Mouse (Mus musculus) kidney, embryonic 16.5 days (tissue): ENCODE results near the gene Glt28d2. TPM values are rescaled to one million over a fixed set of nuclear protein-coding genes. Genes with fewer than 3 reads are reported as not detected.

ENCODE experiments used
- ATAC-seq: fragments of 200-750 bp; cut with Nextera tagmentation; 2 replicates; pipeline ENCODE4 v1.8.0; 2017; ENCODE audit warnings: moderate TSS enrichment; ENCODE audit not compliant: low FRiP score, low TSS enrichment
- H3K27ac ChIP-seq: fragments of 300-500 bp; sonication (generic); 2 replicates; pipeline ENCODE4 v1.5.1; 2014; ENCODE audit warnings: low read length
- H3K27me3 ChIP-seq: fragments of 300-500 bp; sonication (generic); 2 replicates; pipeline ENCODE4 v1.6.1; 2014; ENCODE audit warnings: low read length, control low read depth, mixed read lengths; ENCODE audit not compliant: insufficient read depth
- H3K36me3 ChIP-seq: fragments of 300-500 bp; sonication (generic); 2 replicates; pipeline ENCODE4 v1.6.1; 2014; ENCODE audit warnings: low read length, control low read depth, mixed read lengths; ENCODE audit not compliant: insufficient read depth
- H3K4me1 ChIP-seq: fragments of 300-500 bp; sonication (generic); 2 replicates; pipeline ENCODE4 v1.6.1; 2014; ENCODE audit warnings: low read length, control low read depth, mixed read lengths; ENCODE audit not compliant: insufficient read depth
- H3K4me2 ChIP-seq: fragments of 300-500 bp; sonication (generic); replicated peaks from 2 replicates; pipeline ENCODE4 v1.6.1; 2014; ENCODE audit warnings: low read depth, low read length
- H3K4me3 ChIP-seq: fragments of 300-500 bp; sonication (generic); 2 replicates; pipeline ENCODE4 v1.5.1; 2014; ENCODE audit warnings: mild to moderate bottlenecking, low read length
- H3K9ac ChIP-seq: fragments of 300-500 bp; sonication (generic); replicated peaks from 2 replicates; pipeline ENCODE4 v1.6.1; 2014; ENCODE audit warnings: low read length
- H3K9me3 ChIP-seq: fragments of 300-500 bp; sonication (generic); 2 replicates; pipeline ENCODE4 v1.6.1; 2016; ENCODE audit warnings: low read length, control low read depth
- WGBS: fragments of 180-500 bp; shearing (Covaris S2); extraction: QIAGEN DNeasy Blood & Tissue Kit; methylation state at CpG from one replicate; pipeline ENCODE4 v1.1.7; 2014; 5-methylcytosine and 5-hydroxymethylcytosine counted together
- polyA plus RNA-seq: library from polyadenylated mRNA; unstranded; fragments of >200 nt; fragmentation: Nextera tagmentation; extraction: Ambion mirVana; gene quantifications from 2 replicates; pipeline ENCODE4 v1.2.1, GENCODE M21; 2015

Glt28d2 gene
- polyA plus RNA-seq, 1 experiment from 2014 or later: 3.7 TPM

DNA sequence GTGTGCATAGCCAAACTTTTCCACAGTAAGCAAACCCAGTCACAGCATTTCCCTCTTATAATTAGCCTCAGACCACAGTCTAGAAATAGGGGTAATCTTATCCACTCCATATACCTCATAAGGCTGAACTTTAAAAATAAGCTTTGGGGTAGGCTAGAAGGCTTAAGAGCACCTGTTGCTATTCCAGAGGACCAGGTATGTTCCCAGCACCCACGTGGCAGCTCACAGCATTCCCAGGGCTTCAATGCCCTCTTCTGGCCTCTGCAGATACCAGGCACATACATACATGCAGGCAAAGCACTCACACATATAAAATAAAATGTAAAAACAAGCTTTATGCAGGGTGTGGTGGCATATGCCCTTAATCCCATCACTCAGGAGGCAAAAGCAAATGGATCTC, 53.7 kb downstream of the Glt28d2 start:
- no peak for ATAC-seq
- no peak overlapping the region for H3K27ac ChIP-seq
- no peaks in the 10 kb centered on the region for H3K36me3 ChIP-seq
- H3K4me3 ChIP-seq: no peak overlapping the region
- H3K27me3 ChIP-seq: no peaks in the 10 kb centered on the region
- no peak overlapping the region for H3K9ac ChIP-seq
- no peaks in the 10 kb centered on the region for H3K9me3 ChIP-seq
- WGBS: 89% methylated on average over 1 of the region's 1 CpGs
- H3K4me1 ChIP-seq: peaks cover 11% of the 10 kb centered on the region; the same call in 1 of the 2 replicates
- no peak overlapping the region for H3K4me2 ChIP-seq

DNA sequence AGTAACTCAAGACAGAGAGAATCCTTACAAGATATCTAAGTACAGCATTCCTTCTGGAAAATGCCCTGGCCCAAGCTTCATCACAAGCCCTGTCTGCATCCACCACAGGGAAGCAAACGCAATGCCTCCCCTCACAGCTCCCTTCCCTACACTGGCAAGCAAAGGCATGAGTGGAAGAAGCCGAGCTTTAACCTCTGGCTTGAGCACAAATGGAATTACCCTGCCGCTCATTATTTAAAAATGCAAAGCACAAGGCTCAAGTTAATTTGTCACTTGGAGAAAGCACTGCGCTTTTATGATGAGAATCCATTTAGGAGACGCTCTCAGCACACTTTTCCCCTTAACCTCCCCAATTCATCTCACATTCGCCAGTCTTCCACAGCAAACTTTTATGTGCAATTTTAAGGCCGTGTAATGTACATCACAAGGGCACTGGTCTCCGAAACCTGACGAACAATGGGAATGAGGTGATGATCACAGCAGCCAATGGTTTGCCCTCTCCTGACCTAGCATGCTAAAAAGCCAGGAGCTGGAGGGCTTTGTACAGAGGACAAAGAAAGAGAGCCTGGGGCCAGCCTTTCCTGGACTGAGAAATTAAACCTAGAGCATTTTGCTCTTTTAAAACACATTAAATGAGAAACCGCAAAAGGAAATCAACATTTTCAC, 54.7 kb downstream of the Glt28d2 start:
- no peaks in the 10 kb centered on the region for H3K9me3 ChIP-seq
- H3K9ac ChIP-seq: no peak overlapping the region
- H3K4me1 ChIP-seq: peaks cover 19% of the 10 kb centered on the region
- H3K4me2 ChIP-seq: no peak overlapping the region
- WGBS: 58% methylated on average over 10 of the region's 10 CpGs
- H3K36me3 ChIP-seq: no peaks in the 10 kb centered on the region
- H3K4me3 ChIP-seq: no peak overlapping the region
- peak overlapping the region; percentile 13 for H3K27ac ChIP-seq
- H3K27me3 ChIP-seq: no peaks in the 10 kb centered on the region
- no peak for ATAC-seq

DNA sequence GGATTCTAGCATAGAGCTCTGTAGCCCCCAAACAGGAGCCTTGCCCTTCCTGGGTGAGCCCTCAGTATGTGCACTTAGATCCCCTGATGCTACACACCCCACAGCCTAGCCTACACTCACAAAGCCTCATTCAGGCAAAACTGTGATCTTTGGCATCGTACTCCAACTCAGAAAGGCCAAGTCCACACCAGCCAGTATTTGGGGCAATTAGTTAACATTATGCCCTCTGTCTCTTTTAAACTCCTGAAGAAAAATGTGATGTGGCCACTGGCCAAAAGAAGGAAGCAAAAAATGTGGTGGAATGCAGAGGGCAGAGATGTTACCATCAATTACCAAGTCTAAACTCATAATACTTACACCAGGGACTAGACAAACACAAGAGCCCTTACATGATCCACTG, 55.5 kb downstream of the Glt28d2 start:
- no peak overlapping the region for H3K4me2 ChIP-seq
- no peaks in the 10 kb centered on the region for H3K27me3 ChIP-seq
- no peak overlapping the region; the same call in 1 of the 2 replicates for H3K27ac ChIP-seq
- WGBS: 64% methylated on average over 1 of the region's 1 CpGs
- no peak for ATAC-seq
- no peak overlapping the region for H3K9ac ChIP-seq
- H3K4me3 ChIP-seq: no peak overlapping the region
- H3K36me3 ChIP-seq: no peaks in the 10 kb centered on the region
- H3K9me3 ChIP-seq: no peaks in the 10 kb centered on the region
- peaks cover 24% of the 10 kb centered on the region for H3K4me1 ChIP-seq

DNA sequence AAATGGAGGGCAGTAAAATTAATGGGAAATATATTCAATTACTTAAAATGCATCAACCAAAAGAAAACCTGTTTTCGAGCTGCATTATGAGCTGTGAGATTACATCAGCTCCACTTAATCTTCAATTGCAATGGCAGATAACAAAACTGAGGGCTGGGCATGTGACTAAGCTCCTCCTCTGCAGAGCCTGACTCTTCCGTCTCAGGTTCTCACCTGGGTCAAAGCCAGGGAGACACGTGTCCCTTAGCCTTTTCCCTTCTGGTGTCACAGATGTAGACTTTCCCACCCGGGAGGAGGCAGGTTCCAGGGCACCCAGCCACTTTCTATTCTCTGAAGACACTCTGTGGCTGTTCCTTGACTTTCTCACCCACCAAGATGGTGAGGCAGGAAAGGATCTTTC, 58.3 kb downstream of the Glt28d2 start:
- ATAC-seq: no peak
- H3K9me3 ChIP-seq: no peaks in the 10 kb centered on the region
- H3K4me1 ChIP-seq: peaks cover 24% of the 10 kb centered on the region
- no peak overlapping the region for H3K27ac ChIP-seq
- no peak overlapping the region for H3K9ac ChIP-seq
- H3K4me3 ChIP-seq: no peak overlapping the region
- H3K36me3 ChIP-seq: no peaks in the 10 kb centered on the region
- H3K27me3 ChIP-seq: no peaks in the 10 kb centered on the region
- H3K4me2 ChIP-seq: no peak overlapping the region
- 45% methylated on average over 4 of the region's 4 CpGs for WGBS

DNA sequence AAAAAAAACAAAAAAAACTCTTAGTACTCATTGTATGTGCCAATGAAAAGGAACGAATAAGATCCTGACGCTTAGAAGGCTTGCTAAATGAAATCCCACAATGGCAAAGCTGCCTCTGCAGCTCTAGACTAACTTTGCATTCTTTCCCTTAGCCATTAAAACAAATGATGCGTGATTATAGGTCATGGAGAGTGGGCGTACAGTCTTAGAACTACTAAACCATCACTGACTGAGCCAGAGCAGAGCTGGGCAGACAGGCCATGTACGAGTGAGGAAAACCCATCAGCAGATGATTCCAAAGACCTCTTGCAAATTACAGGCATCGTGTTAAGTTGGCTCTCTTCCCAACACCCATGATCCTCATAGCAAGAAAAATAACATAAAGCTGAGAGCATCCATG, 59.5 kb downstream of the Glt28d2 start:
- 34% methylated on average over 6 of the region's 6 CpGs for WGBS

DNA sequence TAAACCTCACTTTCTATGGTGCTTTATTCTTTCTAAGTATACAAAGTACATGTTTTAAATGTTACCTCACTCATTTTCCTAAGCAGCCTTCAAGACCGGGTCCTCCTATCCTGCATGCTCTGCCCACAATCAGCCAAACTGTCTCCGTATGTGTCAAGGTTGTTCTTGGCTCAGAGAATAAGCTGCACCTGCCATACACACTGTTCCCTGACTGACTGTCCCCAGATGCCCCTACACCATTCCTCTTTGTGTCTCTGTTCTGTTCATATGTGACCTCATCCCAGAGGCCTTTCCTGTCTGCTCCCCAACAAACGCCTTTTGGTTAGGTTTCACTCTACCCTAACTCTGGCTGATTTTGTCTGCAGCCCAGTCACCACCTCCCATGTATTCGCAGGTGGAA, 60.0 kb downstream of the Glt28d2 start:
- peaks cover 18% of the 10 kb centered on the region for H3K4me1 ChIP-seq
- no peaks in the 10 kb centered on the region for H3K27me3 ChIP-seq
- H3K4me3 ChIP-seq: no peak overlapping the region
- H3K36me3 ChIP-seq: no peaks in the 10 kb centered on the region
- H3K27ac ChIP-seq: peak overlapping the region; percentile 85
- H3K9me3 ChIP-seq: peaks cover 3% of the 10 kb centered on the region; the same call in 1 of the 2 replicates
- WGBS: 38% methylated on average over 4 of the region's 4 CpGs
- H3K4me2 ChIP-seq: no peak overlapping the region; the same call in 1 of the 2 replicates
- H3K9ac ChIP-seq: 0 out of 2 replicates have a peak overlapping the region, but pooled peaks have one; percentile 35
- ATAC-seq: peak; percentile 24; the same call in 1 of the 2 replicates

More for the DNA sequence above, 59.5 kb downstream of the Glt28d2 start:
- ATAC-seq: peak; percentile 88
- Histone ChIP-seq H3K4me3 (no peak overlapping the region), H3K27me3 (no peaks in the 10 kb centered on the region), H3K9me3 (peaks cover 3% of the 10 kb centered on the region; the same call in 1 of the 2 replicates), H3K36me3 (no peaks in the 10 kb centered on the region), H3K27ac (peak overlapping the region; percentile 85), H3K4me1 (peaks cover 23% of the 10 kb centered on the region), H3K4me2 (no peak overlapping the region), H3K9ac (no peak overlapping the region)

DNA sequence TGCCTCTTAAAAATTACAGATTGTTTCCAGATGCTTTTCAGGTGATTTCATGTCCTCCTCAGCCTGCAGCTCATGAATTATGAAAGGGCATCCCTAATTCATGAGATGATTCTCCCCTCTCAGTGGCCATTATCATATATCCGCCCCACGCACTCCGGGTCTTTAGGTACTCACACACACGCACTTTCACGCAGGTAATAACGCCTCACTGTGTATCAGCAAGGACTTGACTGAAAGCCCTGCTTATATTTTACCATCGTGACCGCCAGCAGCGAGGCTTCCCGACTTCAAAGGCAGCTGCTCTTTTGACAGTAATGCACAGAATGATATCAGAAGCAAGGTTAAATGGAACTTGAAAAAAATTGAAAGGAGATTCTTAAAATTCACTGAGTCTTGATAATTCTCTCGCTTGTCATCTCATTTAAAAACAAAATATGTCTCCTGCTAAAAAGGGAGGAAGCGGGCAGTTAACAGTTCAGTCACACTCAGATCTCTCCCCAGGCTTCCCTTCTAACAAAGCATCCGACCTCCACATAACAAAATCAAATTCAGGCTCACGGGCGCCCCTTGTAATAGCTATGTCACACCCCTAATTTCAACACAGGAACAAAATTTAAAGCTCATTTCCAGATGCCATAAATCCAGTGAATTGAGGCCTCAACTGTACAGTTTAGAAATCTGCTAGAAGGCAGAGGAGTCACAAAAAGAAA, 66.3 kb downstream of the Glt28d2 start:
- Histone ChIP-seq H3K4me2 (no peak overlapping the region), H3K27me3 (no peaks in the 10 kb centered on the region), H3K4me3 (no peak overlapping the region), H3K9me3 (peaks cover 3% of the 10 kb centered on the region; the same call in 1 of the 2 replicates), H3K4me1 (peaks cover 8% of the 10 kb centered on the region), H3K27ac (no peak overlapping the region), H3K36me3 (no peaks in the 10 kb centered on the region), H3K9ac (no peak overlapping the region)
- WGBS: 56% methylated on average over 15 of the region's 15 CpGs
- ATAC-seq: no peak

Other genes starting within 250 kb of the Glt28d2 start
- 6.1 and 6.7 TPM in 2 replicates for gene Fam160a1, start 70.2 kb downstream of the Glt28d2 start, polyA plus RNA-seq
- 8.7 and 13.4 TPM in 2 replicates for gene Gm37240, start within 50 bp of the Glt28d2 start, polyA plus RNA-seq
- gene Sh3d19, start 83.6 kb upstream of the Glt28d2 start, polyA plus RNA-seq: 27.4 and 28.5 TPM in 2 replicates
- gene Prss48, start 115.0 kb upstream of the Glt28d2 start, polyA plus RNA-seq: 0.19 and 0.27 TPM in 2 replicates